Mouse (Mus musculus): Measurements from ENCODE around the gene Stra8. TPM values are rescaled to one million over a fixed set of nuclear protein-coding genes. Genes with fewer than 3 reads are reported as not detected.

The Stra8 gene
- polyA plus RNA-seq, 1 experiment from 2014 or later, result not detected

GRCm38 (mm10) chr6:34877509-34878321 lies 42.2 kb upstream of the Stra8 start, which contains the start of gene Cyren:
Gene Cyren, minus strand, starts transcription at chr6:34878060.
- no peaks in the 10 kb centered on the region for H3K9me3 ChIP-seq (replicated peaks; ENCODE audit: control insufficient read depth, low read length, poor library complexity, severe bottlenecking)
- peak within 1 kb of the TSS; percentile 86 for H3K9ac ChIP-seq (ENCODE audit: low read depth, low read length)
- H3K36me3 ChIP-seq (ENCODE audit: control insufficient read depth, insufficient read depth, low read length), result peaks cover 6% of the 10 kb centered on the region; the same call in 1 of the 2 replicates

GRCm38 (mm10) chr6:34879101-34879740 lies 40.7 kb upstream of the Stra8 start:
- Histone ChIP-seq H3K4me3 (ENCODE audit: low read depth, low read length) (no peak overlapping the region), H3K9me3 (replicated peaks; ENCODE audit: control insufficient read depth, low read length, poor library complexity, severe bottlenecking) (no peaks in the 10 kb centered on the region), H3K36me3 (ENCODE audit: control insufficient read depth, insufficient read depth, low read length) (peaks cover 6% of the 10 kb centered on the region; the same call in 1 of the 2 replicates)

More at GRCm38 (mm10) chr6:34877509-34878321, 42.2 kb upstream of the Stra8 start, which contains the start of gene Cyren:
- Histone ChIP-seq H3K4me2 (ENCODE audit: low read length) (peak within 1 kb of the TSS; percentile 74), H3K4me1 (ENCODE audit: control insufficient read depth, insufficient read depth, low read length) (peaks cover 17% of the 10 kb centered on the region), H3K27me3 (ENCODE audit: control insufficient read depth, insufficient read depth, low read depth, low read length) (no peaks in the 10 kb centered on the region), H3K27ac (ENCODE audit: low read length) (peak within 1 kb of the TSS; percentile 91), H3K4me3 (ENCODE audit: low read depth, low read length) (peak within 1 kb of the TSS; percentile 68)
- under 1% methylated on average over 52 of the region's 56 CpGs for WGBS
- peak; percentile 94 for ATAC-seq

GRCm38 (mm10) chr6:34879911-34880475 lies 40.0 kb upstream of the Stra8 start:
- no peak overlapping the region for H3K4me3 ChIP-seq (ENCODE audit: low read depth, low read length)
- H3K4me1 ChIP-seq (ENCODE audit: control insufficient read depth, insufficient read depth, low read length), result peaks cover 17% of the 10 kb centered on the region
- 56% methylated on average over 6 of the region's 6 CpGs for WGBS
- H3K9ac ChIP-seq (ENCODE audit: low read depth, low read length), result no peak overlapping the region
- peaks cover 6% of the 10 kb centered on the region for H3K36me3 ChIP-seq (ENCODE audit: control insufficient read depth, insufficient read depth, low read length)
- no peaks in the 10 kb centered on the region for H3K27me3 ChIP-seq (ENCODE audit: control insufficient read depth, insufficient read depth, low read depth, low read length)
- H3K4me2 ChIP-seq (ENCODE audit: low read length), result no peak overlapping the region
- no peaks in the 10 kb centered on the region for H3K9me3 ChIP-seq (replicated peaks; ENCODE audit: control insufficient read depth, low read length, poor library complexity, severe bottlenecking)
- no peak for ATAC-seq
- H3K27ac ChIP-seq (ENCODE audit: low read length), result no peak overlapping the region

More at GRCm38 (mm10) chr6:34879101-34879740, 40.7 kb upstream of the Stra8 start:
- no peak for ATAC-seq
- H3K9ac ChIP-seq (ENCODE audit: low read depth, low read length), result no peak overlapping the region
- H3K27ac ChIP-seq (ENCODE audit: low read length), result peak overlapping the region; percentile 91; the same call in 1 of the 2 replicates
- H3K4me2 ChIP-seq (ENCODE audit: low read length), result no peak overlapping the region
- WGBS, result 88% methylated on average over 16 of the region's 16 CpGs
- H3K4me1 ChIP-seq (ENCODE audit: control insufficient read depth, insufficient read depth, low read length), result peaks cover 17% of the 10 kb centered on the region
- H3K27me3 ChIP-seq (ENCODE audit: control insufficient read depth, insufficient read depth, low read depth, low read length), result no peaks in the 10 kb centered on the region

DNA sequence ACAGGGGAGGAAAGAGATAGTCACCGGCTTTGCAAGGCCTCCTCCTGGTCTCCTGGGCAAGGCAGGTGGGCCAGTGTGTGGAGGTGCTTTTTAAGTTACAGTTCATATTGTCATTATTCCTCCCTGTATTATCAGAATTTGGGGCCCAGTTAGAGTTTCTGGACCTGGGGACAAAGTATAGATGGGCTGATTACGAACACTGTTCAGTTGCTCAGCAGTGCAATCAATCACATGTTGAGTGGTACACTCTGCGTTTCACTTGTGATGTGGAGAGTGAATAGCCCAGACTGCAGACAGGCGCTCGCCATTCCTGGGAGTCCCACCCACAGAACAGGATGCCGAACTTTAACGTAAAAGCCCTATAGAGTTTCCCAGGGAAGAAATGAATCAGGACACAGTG lies 35.2 kb upstream of the Stra8 start:
- H3K36me3 ChIP-seq (ENCODE audit: control insufficient read depth, insufficient read depth, low read length), result peaks cover 11% of the 10 kb centered on the region
- no peaks in the 10 kb centered on the region for H3K9me3 ChIP-seq (replicated peaks; ENCODE audit: control insufficient read depth, low read length, poor library complexity, severe bottlenecking)
- peaks cover 14% of the 10 kb centered on the region; the same call in 1 of the 2 replicates for H3K4me1 ChIP-seq (ENCODE audit: control insufficient read depth, insufficient read depth, low read length)
- H3K4me3 ChIP-seq (ENCODE audit: low read depth, low read length), result no peak overlapping the region
- no peak overlapping the region for H3K4me2 ChIP-seq (ENCODE audit: low read length)
- H3K27ac ChIP-seq (ENCODE audit: low read length), result no peak overlapping the region
- no peaks in the 10 kb centered on the region for H3K27me3 ChIP-seq (ENCODE audit: control insufficient read depth, insufficient read depth, low read depth, low read length)
- H3K9ac ChIP-seq (ENCODE audit: low read depth, low read length), result no peak overlapping the region
- ATAC-seq, result no peak
- 95% methylated on average over 7 of the region's 7 CpGs for WGBS

DNA sequence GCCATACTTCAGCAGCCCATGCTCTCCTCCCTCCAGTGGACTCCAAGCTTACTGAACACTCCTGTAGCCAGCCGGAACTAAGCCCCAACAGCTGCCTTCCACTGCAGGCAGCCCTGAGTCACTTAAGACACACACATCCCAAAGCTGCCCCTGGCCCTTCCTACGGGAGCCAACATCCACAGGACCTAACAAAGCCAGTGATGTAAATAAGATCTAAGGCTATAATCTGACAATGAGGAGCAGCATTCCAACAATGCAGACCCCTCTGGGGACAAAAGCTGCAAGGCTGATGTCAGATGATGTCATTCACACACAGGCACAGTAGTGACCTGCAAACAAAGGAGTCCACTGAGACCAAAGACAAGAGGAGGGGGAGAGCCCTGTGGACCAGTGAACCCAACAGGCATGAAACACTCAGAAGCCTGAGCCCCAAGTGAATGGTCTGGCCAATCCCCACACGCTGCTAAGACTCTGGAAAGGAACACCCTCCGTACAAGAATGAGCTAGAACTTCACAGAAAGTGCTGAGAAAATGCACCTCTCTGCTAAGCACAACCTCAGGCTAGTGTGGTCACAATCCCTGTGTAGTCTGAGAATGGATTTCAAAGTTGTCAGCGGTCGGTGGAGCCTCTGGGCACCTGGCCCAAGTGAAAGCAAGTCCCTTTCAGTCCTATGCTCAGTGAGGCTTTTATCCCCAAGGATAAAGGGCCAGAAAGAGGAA lies 32.7 kb upstream of the Stra8 start:
- Histone ChIP-seq H3K4me1 (ENCODE audit: control insufficient read depth, insufficient read depth, low read length) (peaks cover 14% of the 10 kb centered on the region; the same call in 1 of the 2 replicates), H3K4me2 (ENCODE audit: low read length) (no peak overlapping the region), H3K9ac (ENCODE audit: low read depth, low read length) (0 out of 2 replicates have a peak overlapping the region, but pooled peaks have one; percentile 2), H3K36me3 (ENCODE audit: control insufficient read depth, insufficient read depth, low read length) (peaks cover 27% of the 10 kb centered on the region), H3K9me3 (replicated peaks; ENCODE audit: control insufficient read depth, low read length, poor library complexity, severe bottlenecking) (no peaks in the 10 kb centered on the region), H3K27me3 (ENCODE audit: control insufficient read depth, insufficient read depth, low read depth, low read length) (no peaks in the 10 kb centered on the region), H3K4me3 (ENCODE audit: low read depth, low read length) (no peak overlapping the region), H3K27ac (ENCODE audit: low read length) (no peak overlapping the region)
- 26% methylated on average over 6 of the region's 6 CpGs for WGBS
- ATAC-seq, result peak; percentile 67

GRCm38 (mm10) chr6:34889185-34889584 lies 30.8 kb upstream of the Stra8 start:
- H3K4me1 ChIP-seq (ENCODE audit: control insufficient read depth, insufficient read depth, low read length), result peaks cover 14% of the 10 kb centered on the region; the same call in 1 of the 2 replicates
- no peak overlapping the region for H3K4me3 ChIP-seq (ENCODE audit: low read depth, low read length)
- no peak overlapping the region for H3K4me2 ChIP-seq (ENCODE audit: low read length)
- ATAC-seq, result no peak
- no peak overlapping the region for H3K27ac ChIP-seq (ENCODE audit: low read length)
- no peaks in the 10 kb centered on the region for H3K27me3 ChIP-seq (ENCODE audit: control insufficient read depth, insufficient read depth, low read depth, low read length)
- no peak overlapping the region for H3K9ac ChIP-seq (ENCODE audit: low read depth, low read length)
- H3K36me3 ChIP-seq (ENCODE audit: control insufficient read depth, insufficient read depth, low read length), result peaks cover 35% of the 10 kb centered on the region
- 42% methylated on average over 4 of the region's 4 CpGs for whole genome bisulfite sequencing
- H3K9me3 ChIP-seq (replicated peaks; ENCODE audit: control insufficient read depth, low read length, poor library complexity, severe bottlenecking), result no peaks in the 10 kb centered on the region

DNA sequence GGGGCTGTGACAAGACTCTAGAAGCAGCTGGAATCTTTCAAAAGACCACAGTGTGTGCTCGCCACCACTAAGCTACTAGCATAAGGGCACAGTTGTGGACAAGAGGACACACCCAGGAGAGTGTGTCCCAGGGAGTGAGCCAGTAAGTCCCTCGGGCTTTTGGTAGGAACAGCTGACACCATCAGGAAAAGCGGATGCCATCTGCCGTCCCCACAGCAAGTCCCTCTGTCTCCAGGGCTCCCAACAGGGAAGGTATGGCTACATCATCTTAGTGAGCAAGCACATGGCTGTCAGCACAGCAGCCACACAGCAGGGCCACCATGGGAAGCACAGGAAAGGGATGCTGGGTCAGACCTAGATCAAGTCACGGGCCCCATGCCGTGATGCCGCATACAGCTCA lies 24.4 kb upstream of the Stra8 start:
- H3K9ac ChIP-seq (ENCODE audit: low read depth, low read length), result no peak overlapping the region
- H3K9me3 ChIP-seq (replicated peaks; ENCODE audit: control insufficient read depth, low read length, poor library complexity, severe bottlenecking), result no peaks in the 10 kb centered on the region
- no peak overlapping the region for H3K4me2 ChIP-seq (ENCODE audit: low read length)
- ATAC-seq, result no peak
- 88% methylated on average over 7 of the region's 7 CpGs for WGBS
- H3K4me3 ChIP-seq (ENCODE audit: low read depth, low read length), result no peak overlapping the region
- no peaks in the 10 kb centered on the region for H3K27me3 ChIP-seq (ENCODE audit: control insufficient read depth, insufficient read depth, low read depth, low read length)
- H3K36me3 ChIP-seq (ENCODE audit: control insufficient read depth, insufficient read depth, low read length), result peaks cover 36% of the 10 kb centered on the region
- H3K27ac ChIP-seq (ENCODE audit: low read length), result no peak overlapping the region
- H3K4me1 ChIP-seq (ENCODE audit: control insufficient read depth, insufficient read depth, low read length), result no peaks in the 10 kb centered on the region

- H3K27ac ChIP-seq (ENCODE audit: low read length), result no peak overlapping the region
- WGBS, result 51% methylated on average over 16 of the region's 16 CpGs
- H3K27me3 ChIP-seq (ENCODE audit: control insufficient read depth, insufficient read depth, low read depth, low read length), result no peaks in the 10 kb centered on the region
- no peaks in the 10 kb centered on the region for H3K9me3 ChIP-seq (replicated peaks; ENCODE audit: control insufficient read depth, low read length, poor library complexity, severe bottlenecking)
- no peak overlapping the region for H3K9ac ChIP-seq (ENCODE audit: low read depth, low read length)
- peaks cover 31% of the 10 kb centered on the region for H3K36me3 ChIP-seq (ENCODE audit: control insufficient read depth, insufficient read depth, low read length)
- no peak overlapping the region for H3K4me2 ChIP-seq (ENCODE audit: low read length)
- ATAC-seq, result no peak
- H3K4me1 ChIP-seq (ENCODE audit: control insufficient read depth, insufficient read depth, low read length), result no peaks in the 10 kb centered on the region
- no peak overlapping the region for H3K4me3 ChIP-seq (ENCODE audit: low read depth, low read length)
Measured at GRCm38 (mm10) chr6:34896168-34896780, 23.7 kb upstream of the Stra8 start.

Measured in midbrain, embryonic 16.5 days (tissue).